Mouse (Mus musculus) neural tube, embryonic 13.5 days (tissue): ENCODE data around the gene Vps37c. TPM values are rescaled to one million over a fixed set of nuclear protein-coding genes. Genes with fewer than 3 reads are reported as not detected.

ENCODE experiments used
- ATAC-seq: fragments of 200-750 bp; cut with Nextera tagmentation; 2 replicates; pipeline ENCODE4 v1.8.0; 2017; ENCODE audit warnings: low read depth, mild to moderate bottlenecking, moderate TSS enrichment, moderate library complexity
- H3K27ac ChIP-seq: fragments of 300-500 bp; sonication (generic); replicated peaks from 2 replicates; pipeline ENCODE4 v1.5.1; 2015; ENCODE audit warnings: moderate library complexity, mild to moderate bottlenecking, inconsistent platforms
- H3K27me3 ChIP-seq: fragments of 300-500 bp; sonication (generic); 2 replicates; pipeline ENCODE4 v1.6.1; 2015; ENCODE audit warnings: mild to moderate bottlenecking, inconsistent platforms
- H3K36me3 ChIP-seq: fragments of 300-500 bp; sonication (generic); 2 replicates; pipeline ENCODE4 v1.6.1; 2015; ENCODE audit warnings: mild to moderate bottlenecking, inconsistent platforms
- H3K4me1 ChIP-seq: fragments of 300-500 bp; sonication (generic); replicated peaks from 2 replicates; pipeline ENCODE4 v1.6.1; 2015; ENCODE audit warnings: inconsistent platforms
- H3K4me2 ChIP-seq: fragments of 300-500 bp; sonication (generic); 2 replicates; pipeline ENCODE4 v1.6.1; 2015; ENCODE audit warnings: inconsistent platforms, mild to moderate bottlenecking, moderate library complexity
- H3K4me3 ChIP-seq: fragments of 300-500 bp; sonication (generic); 2 replicates; pipeline ENCODE4 v1.5.1; 2015; ENCODE audit warnings: mild to moderate bottlenecking, inconsistent platforms
- H3K9ac ChIP-seq: fragments of 300-500 bp; sonication (generic); 2 replicates; pipeline ENCODE4 v1.6.1; 2015; ENCODE audit warnings: moderate library complexity, mild to moderate bottlenecking, inconsistent platforms
- H3K9me3 ChIP-seq: fragments of 300-500 bp; sonication (generic); 2 replicates; pipeline ENCODE4 v1.6.1; 2016; ENCODE audit warnings: inconsistent platforms
- WGBS: fragments of 180-500 bp; shearing (Covaris S2); methylation state at CpG from one replicate; pipeline ENCODE4 v1.1.7; 2015; 5-methylcytosine and 5-hydroxymethylcytosine counted together
- polyA plus RNA-seq: library from polyadenylated mRNA; unstranded; fragments of >200 nt; fragmentation: Nextera tagmentation; extraction: Ambion mirVana; gene quantifications from 2 replicates; pipeline ENCODE4 v1.2.1, GENCODE M21; 2015

Gene Vps37c
- polyA plus RNA-seq, 1 experiment from 2014 or later = 37.6 TPM

DNA sequence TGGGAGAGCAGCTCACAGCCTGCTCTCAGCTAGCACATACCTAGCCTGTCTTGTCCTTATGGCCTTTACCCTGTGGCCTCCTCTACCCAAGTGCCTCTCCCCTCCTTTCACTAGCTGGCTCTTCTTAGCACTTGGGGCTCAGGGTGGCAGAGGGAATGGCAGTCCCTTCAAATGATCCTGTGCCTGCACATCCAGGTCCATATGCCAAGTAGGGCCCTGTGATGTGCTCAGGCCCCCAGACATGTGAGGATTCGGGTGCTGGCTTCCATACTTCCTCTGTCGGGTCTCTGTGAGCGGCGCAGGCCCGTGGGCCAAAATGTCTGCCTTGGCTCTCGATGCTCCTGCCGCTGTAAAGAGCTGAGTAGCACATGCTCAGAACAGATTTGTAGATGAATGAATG, 47.3 kb downstream of the Vps37c start:
- Histone ChIP-seq H3K4me3 (no peak overlapping the region), H3K27me3 (no peaks in the 10 kb centered on the region), H3K27ac (no peak overlapping the region), H3K9me3 (no peaks in the 10 kb centered on the region), H3K9ac (no peak overlapping the region), H3K36me3 (no peaks in the 10 kb centered on the region), H3K4me2 (no peak overlapping the region), H3K4me1 (no peaks in the 10 kb centered on the region)
- 94% methylated on average over 7 of the region's 7 CpGs for WGBS
- ATAC-seq = no peak

DNA sequence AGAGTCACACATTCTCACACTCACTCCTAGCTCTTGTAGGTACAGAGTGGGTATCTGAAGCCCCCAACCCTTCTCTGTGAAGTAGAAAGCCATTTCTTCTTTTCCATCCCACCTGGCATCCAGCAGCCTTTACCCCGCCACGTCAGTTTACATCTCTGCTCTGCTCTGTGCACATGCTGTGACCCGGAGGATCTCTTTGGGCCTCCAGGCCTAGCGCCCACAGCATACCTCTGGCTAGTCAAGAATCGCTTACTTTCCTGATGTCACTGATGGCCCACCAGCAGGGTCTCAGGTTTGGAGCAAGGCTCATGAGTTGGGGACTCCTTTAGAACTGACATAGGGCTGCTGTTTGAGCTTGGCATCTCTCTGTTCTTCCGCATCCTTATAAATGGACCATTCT, 49.5 kb downstream of the Vps37c start:
- H3K9ac ChIP-seq = no peak overlapping the region
- WGBS = 90% methylated on average over 6 of the region's 6 CpGs
- no peaks in the 10 kb centered on the region for H3K4me1 ChIP-seq
- no peak for ATAC-seq
- H3K27ac ChIP-seq = no peak overlapping the region
- no peak overlapping the region for H3K4me3 ChIP-seq
- H3K9me3 ChIP-seq = no peaks in the 10 kb centered on the region
- H3K27me3 ChIP-seq = no peaks in the 10 kb centered on the region
- no peak overlapping the region for H3K4me2 ChIP-seq
- no peaks in the 10 kb centered on the region for H3K36me3 ChIP-seq

DNA sequence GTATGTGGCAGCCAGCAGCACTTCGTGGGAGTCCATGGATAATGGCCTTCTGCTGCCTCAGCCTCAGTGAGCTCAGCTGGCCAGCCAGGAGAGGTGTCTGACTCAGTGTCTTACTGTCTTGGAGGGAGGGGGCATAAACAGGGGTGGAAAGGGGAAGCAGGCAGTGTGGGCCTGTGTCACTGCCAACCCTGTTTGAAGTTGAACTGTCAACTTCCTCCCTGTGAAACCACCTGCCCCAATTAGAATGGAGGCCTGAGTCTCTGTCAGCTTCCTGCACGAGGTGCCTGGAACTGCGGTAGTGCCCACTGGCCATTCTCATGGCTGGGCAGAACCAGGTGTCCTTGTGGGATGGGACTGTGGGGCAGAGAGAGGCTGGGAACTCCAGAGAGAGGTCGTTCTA, 50.3 kb downstream of the Vps37c start, which contains the start of gene Cd5:
Gene Cd5, minus strand, starts transcription at position 192 of the 400 bp plus-strand sequence.
- Histone ChIP-seq H3K4me3 (no peak within 1 kb of the TSS), H3K4me1 (no peaks in the 10 kb centered on the region), H3K4me2 (no peak within 1 kb of the TSS), H3K27me3 (no peaks in the 10 kb centered on the region), H3K9me3 (no peaks in the 10 kb centered on the region), H3K27ac (no peak within 1 kb of the TSS), H3K36me3 (no peaks in the 10 kb centered on the region), H3K9ac (no peak within 1 kb of the TSS)
- ATAC-seq = no peak
- 66% methylated on average over 4 of the region's 4 CpGs for WGBS

DNA sequence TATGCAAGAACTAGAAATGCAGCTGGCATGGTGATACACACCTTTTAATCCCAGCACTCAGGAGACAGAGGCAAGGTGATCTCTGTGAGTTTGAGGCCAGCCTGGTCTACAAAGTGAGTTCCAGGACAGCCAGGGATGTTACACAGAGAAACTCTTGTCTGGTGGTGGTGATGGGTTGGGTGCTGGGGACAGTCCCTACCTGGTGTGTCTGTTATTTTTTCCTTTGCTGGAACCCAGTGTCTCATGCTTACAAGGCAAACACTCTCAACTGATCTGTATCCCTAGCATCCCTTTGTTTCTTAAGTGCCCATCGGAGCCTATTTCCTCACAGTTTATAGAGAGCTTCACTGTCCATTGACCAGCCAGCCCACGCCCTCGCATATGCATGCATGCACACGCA, 51.4 kb downstream of the Vps37c start:
- Histone ChIP-seq H3K36me3 (no peaks in the 10 kb centered on the region), H3K27me3 (no peaks in the 10 kb centered on the region), H3K4me3 (no peak overlapping the region), H3K4me2 (no peak overlapping the region), H3K4me1 (no peaks in the 10 kb centered on the region), H3K27ac (no peak overlapping the region), H3K9me3 (no peaks in the 10 kb centered on the region), H3K9ac (no peak overlapping the region)
- no peak for ATAC-seq
- 92% methylated on average over 4 of the region's 4 CpGs for WGBS

DNA sequence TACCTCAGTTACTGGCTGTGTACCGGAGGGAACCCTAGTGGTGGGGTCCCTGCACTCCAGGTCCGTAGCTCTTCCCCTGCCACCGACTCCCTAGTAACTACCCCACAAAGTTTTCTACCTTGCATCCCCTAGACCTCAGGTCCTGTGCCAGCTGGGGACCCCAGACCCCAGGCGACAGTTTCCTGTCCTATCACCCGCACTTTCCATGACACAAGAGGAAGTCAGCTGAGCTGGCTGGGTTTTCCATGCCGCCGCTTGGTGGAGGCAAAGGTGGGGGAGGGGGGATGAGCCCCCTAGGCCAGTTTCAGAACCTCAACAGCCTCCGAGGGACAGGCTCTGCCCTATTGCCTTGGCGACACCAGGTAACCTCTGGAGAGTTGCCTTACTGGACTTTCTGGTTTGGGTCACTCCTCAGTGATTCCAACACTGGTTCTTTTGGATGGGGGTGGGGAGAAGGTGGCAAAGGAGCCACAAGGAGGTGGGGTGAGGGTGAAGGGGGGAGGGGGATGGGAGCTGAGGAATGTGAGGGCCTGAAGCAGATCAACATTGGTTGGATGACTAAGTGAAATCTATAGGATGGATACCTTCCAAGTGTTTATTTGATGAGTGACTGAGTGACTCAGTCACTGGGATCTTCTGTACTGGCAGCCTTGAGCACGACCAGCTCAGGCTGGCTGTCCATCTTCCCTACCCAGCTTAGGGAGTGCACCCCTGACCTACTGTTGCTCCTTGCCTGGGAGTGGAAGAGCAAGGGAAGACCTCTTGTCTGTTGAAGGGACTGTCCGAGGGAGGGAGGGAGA, 52.3 kb downstream of the Vps37c start:
- Histone ChIP-seq H3K9ac (no peak overlapping the region), H3K4me3 (no peak overlapping the region), H3K9me3 (no peaks in the 10 kb centered on the region), H3K27ac (no peak overlapping the region), H3K36me3 (no peaks in the 10 kb centered on the region), H3K27me3 (no peaks in the 10 kb centered on the region), H3K4me1 (no peaks in the 10 kb centered on the region), H3K4me2 (no peak overlapping the region)
- 56% methylated on average over 11 of the region's 11 CpGs for WGBS
- ATAC-seq = no peak

DNA sequence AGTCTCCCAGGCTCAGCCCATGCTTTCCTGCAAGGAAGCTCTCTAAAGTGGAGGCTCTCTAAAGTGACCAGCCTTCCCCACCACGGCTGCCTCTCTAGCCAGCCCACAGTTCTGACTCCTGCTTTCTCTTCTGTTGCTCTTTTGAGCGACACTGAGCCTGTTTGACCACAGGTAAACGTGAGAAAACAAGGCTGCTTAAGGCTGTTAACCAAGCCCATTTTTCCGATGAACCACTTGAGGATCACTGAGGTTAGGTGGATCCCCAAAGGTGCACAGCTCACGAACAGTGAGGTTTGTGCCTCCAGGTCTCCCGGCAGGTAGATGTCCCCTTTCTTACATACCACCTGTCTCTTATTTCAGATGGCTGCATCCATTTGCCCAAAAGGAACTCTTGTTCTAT, 53.6 kb downstream of the Vps37c start:
- H3K4me2 ChIP-seq = no peak overlapping the region
- H3K27me3 ChIP-seq = no peaks in the 10 kb centered on the region
- no peak overlapping the region for H3K4me3 ChIP-seq
- 89% methylated on average over 6 of the region's 6 CpGs for WGBS
- H3K9me3 ChIP-seq = no peaks in the 10 kb centered on the region
- no peak for ATAC-seq
- H3K9ac ChIP-seq = no peak overlapping the region
- H3K4me1 ChIP-seq = no peaks in the 10 kb centered on the region
- no peak overlapping the region for H3K27ac ChIP-seq
- H3K36me3 ChIP-seq = no peaks in the 10 kb centered on the region

DNA sequence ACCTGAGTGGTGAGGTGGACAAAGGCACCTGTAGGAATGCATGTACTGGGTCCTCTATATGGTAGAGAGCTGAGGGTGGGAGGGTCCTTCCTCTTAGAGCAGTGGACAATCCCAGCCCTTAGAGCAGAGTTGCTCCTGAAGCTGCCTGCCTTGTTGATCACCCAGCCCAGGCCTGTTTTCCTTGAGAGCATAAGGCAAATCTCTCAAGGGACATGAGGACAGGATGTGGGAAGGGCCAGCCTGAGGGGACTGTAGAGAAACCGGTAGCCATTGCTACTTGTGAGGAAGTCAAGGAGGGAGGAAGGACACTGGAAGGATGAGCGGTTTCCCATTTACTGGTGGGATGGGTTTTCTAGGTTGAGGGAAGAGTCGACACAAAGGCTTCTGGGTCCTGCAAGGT, 54.0 kb downstream of the Vps37c start:
- ATAC-seq = no peak
- Histone ChIP-seq H3K9me3 (no peaks in the 10 kb centered on the region), H3K27me3 (no peaks in the 10 kb centered on the region), H3K27ac (no peak overlapping the region), H3K4me2 (no peak overlapping the region), H3K4me3 (no peak overlapping the region), H3K4me1 (no peaks in the 10 kb centered on the region), H3K36me3 (no peaks in the 10 kb centered on the region), H3K9ac (no peak overlapping the region)
- 84% methylated on average over 3 of the region's 3 CpGs for WGBS

DNA sequence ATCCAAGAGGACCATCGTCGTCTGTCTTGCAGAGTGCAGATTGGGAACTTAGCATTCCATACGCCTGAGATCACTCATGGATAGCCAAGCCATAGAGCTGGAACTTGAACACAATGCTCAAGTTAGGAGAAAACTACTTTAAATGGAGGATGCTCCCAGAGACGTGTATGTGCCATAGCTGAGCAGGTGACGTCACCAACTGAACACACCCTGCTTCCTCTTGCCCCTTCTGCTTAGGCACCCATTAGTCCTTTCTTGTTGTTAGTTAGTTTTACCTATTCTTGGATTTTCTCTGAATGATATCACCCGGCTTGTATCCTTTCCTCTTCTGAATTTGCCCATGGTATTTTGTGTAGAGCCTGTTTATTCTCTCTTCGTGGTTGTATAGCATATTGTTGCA, 58.6 kb downstream of the Vps37c start:
- H3K4me3 ChIP-seq = no peak overlapping the region
- H3K9ac ChIP-seq = no peak overlapping the region
- WGBS = 85% methylated on average over 7 of the region's 7 CpGs
- no peaks in the 10 kb centered on the region for H3K27me3 ChIP-seq
- ATAC-seq = no peak
- H3K36me3 ChIP-seq = no peaks in the 10 kb centered on the region
- H3K4me2 ChIP-seq = no peak overlapping the region
- no peaks in the 10 kb centered on the region for H3K4me1 ChIP-seq
- no peaks in the 10 kb centered on the region for H3K9me3 ChIP-seq
- H3K27ac ChIP-seq = no peak overlapping the region

DNA sequence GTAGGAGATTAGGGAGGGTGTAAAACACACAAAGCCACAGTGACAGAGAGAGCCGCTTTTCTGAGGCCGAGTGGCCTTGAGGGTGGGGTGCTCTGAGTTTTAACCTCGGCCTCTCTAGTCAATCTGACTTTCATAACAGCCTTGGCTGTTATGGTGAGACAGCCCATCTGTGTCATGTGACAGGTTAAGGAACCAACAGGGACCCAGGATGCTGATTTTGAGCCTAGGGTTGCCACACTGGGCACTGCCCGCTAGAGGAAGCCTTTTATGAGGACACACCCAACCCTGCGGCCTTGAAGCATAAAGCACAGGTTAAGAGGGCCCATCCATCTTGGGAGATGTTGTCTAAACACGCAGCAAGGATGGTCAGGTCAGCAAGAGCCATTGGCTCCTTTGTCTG, 59.2 kb downstream of the Vps37c start:
- Histone ChIP-seq H3K27ac (no peak overlapping the region), H3K4me3 (no peak overlapping the region), H3K27me3 (no peaks in the 10 kb centered on the region), H3K4me1 (no peaks in the 10 kb centered on the region), H3K9me3 (no peaks in the 10 kb centered on the region), H3K4me2 (no peak overlapping the region), H3K9ac (no peak overlapping the region), H3K36me3 (no peaks in the 10 kb centered on the region)
- no peak for ATAC-seq
- WGBS = 85% methylated on average over 6 of the region's 6 CpGs

DNA sequence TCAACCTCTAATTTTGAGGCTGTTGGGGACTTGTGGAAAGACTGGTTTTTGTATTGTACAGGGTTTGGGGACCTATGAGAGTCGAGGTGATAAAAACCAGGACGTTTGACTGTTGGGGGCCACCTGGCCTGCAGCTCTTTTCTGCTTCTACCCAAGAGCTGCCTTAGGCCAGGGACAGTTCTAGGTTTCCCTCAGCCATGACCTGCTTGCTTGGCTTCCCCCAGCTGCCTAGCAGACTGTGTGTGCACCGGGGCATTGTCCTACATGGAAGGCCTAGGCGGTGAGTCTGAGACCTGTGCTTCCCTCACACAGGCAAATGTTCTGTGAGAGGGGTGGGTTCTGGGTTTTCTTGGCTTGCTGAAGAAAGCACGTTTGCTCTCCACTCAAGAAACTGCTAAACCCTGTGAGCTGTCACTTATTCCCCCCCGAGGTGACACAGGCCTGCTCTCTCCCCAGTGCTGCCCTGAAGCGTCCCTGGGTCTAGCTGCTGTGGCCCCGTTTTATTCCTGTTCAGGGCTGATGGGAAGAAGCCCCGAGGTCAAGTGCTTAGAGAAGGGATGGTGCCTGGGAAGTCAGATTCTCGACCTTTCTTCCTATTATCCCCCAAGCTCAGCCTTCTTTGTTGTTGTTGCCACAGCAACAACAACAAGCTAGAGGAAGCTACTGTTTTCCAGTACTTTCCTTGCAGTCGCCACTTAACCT, 60.0 kb downstream of the Vps37c start:
- Histone ChIP-seq H3K27me3 (no peaks in the 10 kb centered on the region), H3K4me3 (no peak overlapping the region), H3K27ac (no peak overlapping the region), H3K4me1 (no peaks in the 10 kb centered on the region), H3K9ac (no peak overlapping the region), H3K36me3 (no peaks in the 10 kb centered on the region), H3K9me3 (no peaks in the 10 kb centered on the region), H3K4me2 (no peak overlapping the region)
- 54% methylated on average over 11 of the region's 11 CpGs for WGBS
- no peak for ATAC-seq

DNA sequence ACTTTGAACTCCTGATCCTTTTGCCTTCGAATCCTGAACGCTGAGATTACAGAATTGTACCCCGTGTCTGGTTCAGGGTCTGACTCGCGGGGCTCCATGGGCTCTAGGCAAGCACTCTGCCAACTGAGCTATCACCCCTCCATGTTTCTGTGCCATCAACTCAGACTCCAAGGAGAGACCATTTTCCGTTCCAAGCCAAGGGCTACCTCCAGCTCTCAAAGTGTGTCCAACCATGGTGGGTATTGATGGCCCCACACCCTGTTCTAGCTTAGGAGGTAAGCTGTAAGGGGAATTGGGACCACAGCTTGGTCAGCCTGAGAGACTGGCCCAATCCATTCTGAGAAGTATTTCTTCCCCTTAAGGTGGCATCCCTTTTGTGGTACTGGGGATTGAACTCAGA, 60.8 kb downstream of the Vps37c start:
- H3K4me1 ChIP-seq = no peaks in the 10 kb centered on the region
- ATAC-seq = no peak
- no peak overlapping the region for H3K4me3 ChIP-seq
- no peak overlapping the region for H3K4me2 ChIP-seq
- 92% methylated on average over 6 of the region's 6 CpGs for WGBS
- no peaks in the 10 kb centered on the region for H3K36me3 ChIP-seq
- no peak overlapping the region for H3K27ac ChIP-seq
- H3K9me3 ChIP-seq = no peaks in the 10 kb centered on the region
- no peak overlapping the region for H3K9ac ChIP-seq
- no peaks in the 10 kb centered on the region for H3K27me3 ChIP-seq

DNA sequence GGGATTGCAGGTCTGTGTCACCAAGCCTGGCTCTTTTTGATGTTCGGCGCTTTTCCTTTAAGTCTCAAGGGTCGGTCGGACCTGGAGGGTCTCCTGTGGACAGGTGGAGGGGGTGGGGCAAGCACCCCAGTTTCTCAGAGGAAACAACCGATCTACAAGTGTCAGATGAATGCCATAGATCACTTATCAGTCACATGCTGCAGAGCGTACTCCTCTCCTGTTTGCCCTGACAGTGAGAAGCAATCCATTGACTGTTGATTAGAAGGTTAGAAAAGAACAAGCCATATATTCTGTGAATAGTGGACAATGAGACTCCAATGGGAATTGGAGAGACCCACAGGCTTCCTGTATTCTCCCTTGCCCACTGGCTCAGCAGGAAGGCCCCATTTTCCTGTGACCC, 61.6 kb downstream of the Vps37c start:
- ATAC-seq = no peak
- no peak overlapping the region for H3K9ac ChIP-seq
- 86% methylated on average over 6 of the region's 6 CpGs for WGBS
- no peaks in the 10 kb centered on the region for H3K9me3 ChIP-seq
- no peak overlapping the region for H3K27ac ChIP-seq
- H3K4me1 ChIP-seq = no peaks in the 10 kb centered on the region
- no peak overlapping the region for H3K4me2 ChIP-seq
- H3K27me3 ChIP-seq = no peaks in the 10 kb centered on the region
- no peaks in the 10 kb centered on the region for H3K36me3 ChIP-seq
- H3K4me3 ChIP-seq = no peak overlapping the region

DNA sequence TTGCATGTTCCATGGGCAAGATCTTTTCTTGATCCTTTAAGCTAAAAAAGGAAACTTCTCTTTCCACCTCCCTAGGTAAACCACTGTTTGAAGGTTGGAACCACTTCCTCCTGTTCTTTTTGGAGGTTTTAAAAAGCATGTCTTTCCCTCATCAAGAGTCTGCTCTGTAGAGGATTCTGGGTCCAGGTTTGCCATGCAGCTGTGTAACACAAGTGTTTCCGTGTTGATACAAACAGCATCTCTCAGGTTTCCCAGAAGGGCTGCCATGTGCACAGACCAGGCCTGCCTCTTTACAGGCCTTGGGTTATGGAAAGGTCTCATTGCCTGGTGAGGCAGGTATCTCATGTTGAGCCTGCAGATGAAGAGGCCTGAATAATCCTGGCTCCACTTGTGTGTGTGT, 63.1 kb downstream of the Vps37c start:
- no peak for ATAC-seq
- Histone ChIP-seq H3K4me2 (no peak overlapping the region), H3K36me3 (no peaks in the 10 kb centered on the region), H3K9me3 (no peaks in the 10 kb centered on the region), H3K4me3 (no peak overlapping the region), H3K27ac (no peak overlapping the region), H3K27me3 (no peaks in the 10 kb centered on the region), H3K4me1 (no peaks in the 10 kb centered on the region), H3K9ac (no peak overlapping the region)
- WGBS = 79% methylated on average over 1 of the region's 1 CpGs
